In genomic region chr17:85454419-85454983, GRCm38 (mm10) we compare ENCODE assay signal across 8 mouse cellular contexts.
DNase-seq lines count a peak whose midpoint lies in the region; ATAC-seq lines count a peak whose summit lies in the region.

No protein-coding gene starts in this region.

- no peak for DNase-seq in kidney, adult 8-10 months
- DNase-seq in embryonic facial prominence, embryonic 10.5 days (ENCODE audit: low spot score) = peak; percentile 56
- peak; percentile 4 to 9 for DNase-seq in heart, postnatal 14 days
- DNase-seq in cerebellum, postnatal 4 days (ENCODE audit: low spot score in 2 of 2) = no peak
- no peak for DNase-seq in layer of hippocampus, postnatal 14 days (ENCODE audit: low spot score in 2 of 2)
- no peak for DNase-seq in layer of hippocampus, postnatal 10 days (ENCODE audit: low spot score in 2 of 2)

- intact Hi-C loops in heart, postnatal 14 days (cut with DNase I) = no loop called here

- H3K9me3 ChIP-seq in kidney, embryonic 16.5 days (ENCODE audit: low read length) = no peaks in the 10 kb centered on the region
- H3K9me3 ChIP-seq in embryonic facial prominence, embryonic 10.5 days = no peaks in the 10 kb centered on the region
- no peaks in the 10 kb centered on the region for H3K9me3 ChIP-seq in midbrain, embryonic 13.5 days

- 2% methylated on average over 23 of the region's 23 CpGs for WGBS in kidney, embryonic 16.5 days
- 2% methylated on average over 23 of the region's 23 CpGs for WGBS in embryonic facial prominence, embryonic 10.5 days
- 2% methylated on average over 23 of the region's 23 CpGs for WGBS in midbrain, embryonic 13.5 days

- 0 out of 2 replicates have a peak overlapping the region, but pooled peaks have one; percentile 31 for H3K4me2 ChIP-seq in kidney, embryonic 16.5 days (replicated peaks; ENCODE audit: low read depth, low read length)
- peak overlapping the region; percentile 41 for H3K4me2 ChIP-seq in midbrain, embryonic 13.5 days (replicated peaks)

- no peaks in the 10 kb centered on the region for H3K36me3 ChIP-seq in kidney, embryonic 16.5 days (ENCODE audit: insufficient read depth, low read length)
- H3K36me3 ChIP-seq in embryonic facial prominence, embryonic 10.5 days (replicated peaks) = no peaks in the 10 kb centered on the region
- H3K36me3 ChIP-seq in midbrain, embryonic 13.5 days = no peaks in the 10 kb centered on the region

- no peak for ATAC-seq in kidney, embryonic 16.5 days (ENCODE audit: low FRiP score, low TSS enrichment)
- peak; percentile 92 for ATAC-seq in midbrain, embryonic 13.5 days

- peaks cover 73% of the 10 kb centered on the region for H3K27me3 ChIP-seq in kidney, embryonic 16.5 days (ENCODE audit: insufficient read depth, low read length)
- H3K27me3 ChIP-seq in embryonic facial prominence, embryonic 10.5 days (replicated peaks; ENCODE audit: low read depth, poor library complexity, severe bottlenecking) = peaks cover 95% of the 10 kb centered on the region
- H3K27me3 ChIP-seq in midbrain, embryonic 13.5 days = peaks cover 92% of the 10 kb centered on the region

- no peak overlapping the region for H3K9ac ChIP-seq in kidney, embryonic 16.5 days (replicated peaks; ENCODE audit: low read length)
- no peak overlapping the region for H3K9ac ChIP-seq in midbrain, embryonic 13.5 days (replicated peaks)

- no peak overlapping the region for H3K27ac ChIP-seq in kidney, embryonic 16.5 days (ENCODE audit: low read length)
- no peak overlapping the region; the same call in 1 of the 2 replicates for H3K27ac ChIP-seq in embryonic facial prominence, embryonic 10.5 days (replicated peaks)
- H3K27ac ChIP-seq in midbrain, embryonic 13.5 days = peak overlapping the region; percentile 68; the same call in 1 of the 2 replicates

- no peak overlapping the region; the same call in 1 of the 2 replicates for H3K4me3 ChIP-seq in kidney, embryonic 16.5 days (ENCODE audit: low read length)
- H3K4me3 ChIP-seq in embryonic facial prominence, embryonic 10.5 days = peak overlapping the region; percentile 45
- H3K4me3 ChIP-seq in midbrain, embryonic 13.5 days (replicated peaks) = peak overlapping the region; percentile 2

- H3K4me1 ChIP-seq in kidney, embryonic 16.5 days (ENCODE audit: insufficient read depth, low read length) = 0 out of 2 replicates have a peak, but pooled peaks cover 3% of the 10 kb centered on the region
- H3K4me1 ChIP-seq in embryonic facial prominence, embryonic 10.5 days = peaks cover 19% of the 10 kb centered on the region
- peaks cover 25% of the 10 kb centered on the region for H3K4me1 ChIP-seq in midbrain, embryonic 13.5 days (replicated peaks)

Comparison
In these comparisons a context has a peak if more than half of its experiments do, and no peak if none do; other contexts are left out.
1. DNase-seq: peak in embryonic facial prominence, embryonic 10.5 days (single experiment) and heart, postnatal 14 days (2 of 2); none in kidney, adult 8-10 months (0 of 2), cerebellum, postnatal 4 days (0 of 2), layer of hippocampus, postnatal 14 days (0 of 2) and layer of hippocampus, postnatal 10 days (0 of 2).